Mouse (Mus musculus): ENCODE results near the gene Ddr2.

Ddr2 gene

GRCm38 (mm10) chr1:169947654-169948053 lies 162.9 kb downstream of the Ddr2 start:
- DNase-seq (ENCODE audit: low spot score), result no peak

- DNase-seq (ENCODE audit: low spot score), result no peak
Measured at GRCm38 (mm10) chr1:169946004-169946403, 164.6 kb downstream of the Ddr2 start.

GRCm38 (mm10) chr1:169939345-169939744 lies 171.2 kb downstream of the Ddr2 start:
- DNase-seq (ENCODE audit: low spot score), result peak; percentile 40

GRCm38 (mm10) chr1:169934005-169934725 lies 176.4 kb downstream of the Ddr2 start:
- DNase-seq (ENCODE audit: low spot score), result peak; percentile 44

GRCm38 (mm10) chr1:169932122-169932746 lies 178.3 kb downstream of the Ddr2 start:
- no peak for DNase-seq (ENCODE audit: low spot score)

GRCm38 (mm10) chr1:169931698-169932097 lies 178.9 kb downstream of the Ddr2 start:
- DNase-seq (ENCODE audit: low spot score), result no peak

GRCm38 (mm10) chr1:169928454-169928971 lies 182.0 kb downstream of the Ddr2 start, which contains the start of gene Ccdc190:
Gene Ccdc190, plus strand, starts transcription at chr1:169928648.
- no peak for DNase-seq (ENCODE audit: low spot score)

GRCm38 (mm10) chr1:169927753-169928369 lies 182.7 kb downstream of the Ddr2 start:
- DNase-seq (ENCODE audit: low spot score), result no peak

- no peak for DNase-seq (ENCODE audit: low spot score)
Measured at GRCm38 (mm10) chr1:169924567-169924966, 186.0 kb downstream of the Ddr2 start.
